Mouse (Mus musculus) myocyte (in vitro differentiated cells): ENCODE data around the gene Inpp5e. TPM values are rescaled to one million over a fixed set of nuclear protein-coding genes. Genes with fewer than 3 reads are reported as not detected.
A peak's percentile ranks its signal among the peaks of the same experiment; 100 is the strongest.

Experiments used
- H3K27me3 ChIP-seq: one replicate; pipeline ENCODE4 v1.6.1; 2011; ENCODE audit not compliant: control insufficient read depth, insufficient read depth, insufficient read length
- H3K36me3 ChIP-seq: one replicate; pipeline ENCODE4 v1.6.1; 2011; ENCODE audit not compliant: control insufficient read depth, insufficient read depth
- H3K4me2 ChIP-seq: one replicate; pipeline ENCODE4 v1.6.1; 2011; ENCODE audit warnings: low read depth, control low read depth
- H3K4me3 ChIP-seq: one replicate; pipeline ENCODE4 v1.5.1; 2011; ENCODE audit warnings: mild to moderate bottlenecking, control low read depth, moderate library complexity
- H3K79me2 ChIP-seq: one replicate; pipeline ENCODE4 v1.6.1; 2011; ENCODE audit not compliant: control insufficient read depth, insufficient read depth
- H3ac ChIP-seq: one replicate; pipeline ENCODE4 v1.6.1; 2011; ENCODE audit not compliant: control insufficient read depth, insufficient read length
- CEBPB ChIP-seq: IDR thresholded peaks from 2 replicates; pipeline ENCODE4 v1.6.1; 2011; ENCODE audit warnings: mild to moderate bottlenecking, moderate library complexity; ENCODE audit not compliant: poor library complexity, insufficient read depth, severe bottlenecking
- E2F4 ChIP-seq: IDR thresholded peaks from one replicate; pipeline ENCODE4 v1.6.1; 2011; ENCODE audit warnings: mild to moderate bottlenecking, control low read depth, moderate library complexity; ENCODE audit not compliant: insufficient read depth
- MAX ChIP-seq: IDR thresholded peaks from one replicate; pipeline ENCODE4 v1.6.1; 2011; ENCODE audit warnings: low read depth, mild to moderate bottlenecking, control low read depth
- MYOD1 ChIP-seq, 3 experiments: IDR thresholded peaks; one replicate each; pipeline ENCODE4 v1.6.1; 2011; ENCODE audit warnings: control low read depth in 2 of 3, low read depth in 2 of 3, mild to moderate bottlenecking in 2 of 3, moderate library complexity in 1 of 3; ENCODE audit not compliant: insufficient read length in 2 of 3, control insufficient read depth in 1 of 3
- MYOG ChIP-seq, 3 experiments: IDR thresholded peaks; one replicate each; pipeline ENCODE4 v1.6.1; 2011; ENCODE audit warnings: control low read depth in 2 of 3, low read depth in 2 of 3, mild to moderate bottlenecking in 2 of 3; ENCODE audit not compliant: insufficient read length in 2 of 3, control insufficient read depth in 1 of 3, insufficient read depth in 1 of 3
- POLR2A ChIP-seq: IDR thresholded peaks from one replicate; pipeline ENCODE4 v1.6.1; 2011; ENCODE audit warnings: low read depth, mild to moderate bottlenecking, control low read depth, moderate library complexity; ENCODE audit not compliant: insufficient read length
- POLR2AphosphoS2 ChIP-seq: IDR thresholded peaks from one replicate; pipeline ENCODE4 v1.6.1; 2011; ENCODE audit warnings: low read depth, control low read depth; ENCODE audit not compliant: insufficient read length
- REST ChIP-seq: IDR thresholded peaks from one replicate; pipeline ENCODE4 v1.6.1; 2011; ENCODE audit warnings: mild to moderate bottlenecking, control low read depth, moderate library complexity; ENCODE audit not compliant: insufficient read depth, insufficient read length
- SRF ChIP-seq: IDR thresholded peaks from one replicate; pipeline ENCODE4 v1.6.1; 2011; ENCODE audit warnings: low read depth; ENCODE audit not compliant: control insufficient read depth, insufficient read length
- TCF12 ChIP-seq: IDR thresholded peaks from one replicate; pipeline ENCODE4 v1.6.1; 2011; ENCODE audit warnings: mild to moderate bottlenecking, control low read depth; ENCODE audit not compliant: poor library complexity, insufficient read depth, severe bottlenecking
- TCF3 ChIP-seq: IDR thresholded peaks from one replicate; pipeline ENCODE4 v1.6.1; 2011; ENCODE audit warnings: low read depth, control low read depth; ENCODE audit not compliant: insufficient read length
- USF1 ChIP-seq: IDR thresholded peaks from one replicate; pipeline ENCODE4 v1.6.1; 2011; ENCODE audit warnings: low read depth, mild to moderate bottlenecking, control low read depth, moderate library complexity
- polyA plus RNA-seq: library from polyadenylated mRNA; unstranded; fragments of >200 nt; fragmentation: generic; extraction: Trizol; gene quantifications from one replicate; pipeline ENCODE4 v1.2.1, GENCODE M21; 2012; ENCODE audit warnings: missing spikeins

Gene Inpp5e
- polyA plus RNA-seq, 1 experiment: 9.3 TPM

DNA sequence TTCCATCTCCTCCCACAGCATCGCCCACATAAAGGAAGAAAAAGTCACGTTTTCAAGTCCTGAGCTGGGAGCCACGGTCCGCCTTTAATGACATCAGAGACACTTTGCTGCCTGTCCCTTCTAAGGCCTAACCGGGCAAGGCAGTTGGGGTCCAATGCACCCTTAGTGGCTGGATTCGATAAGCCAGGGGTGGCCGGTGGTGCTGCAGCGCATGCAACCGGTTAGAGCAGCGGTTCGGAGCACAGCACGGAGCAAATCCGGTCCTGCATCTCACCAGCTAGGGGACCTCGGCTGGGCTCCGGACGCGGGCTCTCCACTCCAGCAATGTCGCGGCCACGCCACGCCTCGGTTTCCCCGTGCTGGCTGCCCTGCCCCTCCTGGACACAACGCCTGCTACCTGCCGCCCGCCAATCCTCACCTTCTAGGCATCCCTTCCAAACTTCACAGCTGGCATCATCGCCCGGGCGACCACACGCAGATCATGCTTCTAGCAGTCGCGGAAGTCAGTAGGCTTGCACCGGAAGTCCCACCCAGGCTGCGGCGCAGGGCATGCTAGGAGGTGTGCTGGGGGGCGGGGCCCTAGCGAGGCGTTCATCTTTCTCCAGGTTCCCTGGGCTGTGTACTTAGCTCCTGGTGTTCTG, 28.8 kb downstream of the Inpp5e start, which contains the start of gene Snapc4:
Gene Snapc4, minus strand, starts transcription at position 523 of the 641 bp plus-strand sequence.
- Histone ChIP-seq H3K4me3 (peak within 1 kb of the TSS; percentile 84), H3K79me2 (peaks cover 15% of the 10 kb centered on the region), H3K36me3 (peaks cover 26% of the 10 kb centered on the region), H3ac (peak within 1 kb of the TSS; percentile 54), H3K4me2 (peak within 1 kb of the TSS; percentile 99), H3K27me3 (no peaks in the 10 kb centered on the region)
- TF ChIP-seq REST: no peak
- TF ChIP-seq MAX: no peak
- TF ChIP-seq USF1: no peak
- peak in 1 of 3 experiments; percentile 7 for TF ChIP-seq MYOG (IDR thresholded peaks at IDR 0.05; ENCODE audit: control insufficient read depth in 1 of 3, insufficient read depth in 1 of 3, insufficient read length in 2 of 3, low read depth in 2 of 3)
- TF ChIP-seq TCF3: no peak
- TF ChIP-seq TCF12: no peak
- no peak for TF ChIP-seq E2F4
- TF ChIP-seq POLR2AphosphoS2: peak; percentile 84
- TF ChIP-seq CEBPB: no peak
- peak; percentile 90 for TF ChIP-seq POLR2A
- peak in 1 of 3 experiments; percentile 5 for TF ChIP-seq MYOD1 (IDR thresholded peaks at IDR 0.05; ENCODE audit: control insufficient read depth in 1 of 3, insufficient read length in 2 of 3, low read depth in 2 of 3)
- peak; percentile 20 for TF ChIP-seq SRF

DNA sequence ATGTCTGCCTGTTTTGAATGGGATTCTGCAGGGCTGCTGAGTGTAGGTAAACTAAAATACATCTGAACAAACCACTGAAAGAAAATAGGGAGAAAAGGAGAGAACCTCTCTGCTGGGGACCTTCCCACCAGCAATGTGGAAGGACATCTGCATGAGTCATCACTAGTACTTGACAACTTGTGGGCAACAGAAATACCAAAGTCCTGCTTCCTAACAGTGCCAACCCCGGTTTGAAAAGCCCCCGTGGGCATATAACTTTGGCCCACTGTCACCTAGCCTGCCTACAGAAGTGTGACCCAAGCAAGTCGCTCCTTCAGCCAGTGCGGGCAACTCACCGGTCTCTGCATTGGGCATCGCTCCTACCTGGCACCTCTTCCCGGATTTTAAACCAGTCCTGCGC, 36.6 kb downstream of the Inpp5e start:
- no peak overlapping the region for H3K4me2 ChIP-seq
- TF ChIP-seq TCF12 (no peak), E2F4 (no peak), SRF (no peak)
- H3K4me3 ChIP-seq: no peak overlapping the region
- no peak overlapping the region for H3ac ChIP-seq
- no peaks in the 10 kb centered on the region for H3K27me3 ChIP-seq
- H3K79me2 ChIP-seq: no peaks in the 10 kb centered on the region
- H3K36me3 ChIP-seq: peaks cover 46% of the 10 kb centered on the region

DNA sequence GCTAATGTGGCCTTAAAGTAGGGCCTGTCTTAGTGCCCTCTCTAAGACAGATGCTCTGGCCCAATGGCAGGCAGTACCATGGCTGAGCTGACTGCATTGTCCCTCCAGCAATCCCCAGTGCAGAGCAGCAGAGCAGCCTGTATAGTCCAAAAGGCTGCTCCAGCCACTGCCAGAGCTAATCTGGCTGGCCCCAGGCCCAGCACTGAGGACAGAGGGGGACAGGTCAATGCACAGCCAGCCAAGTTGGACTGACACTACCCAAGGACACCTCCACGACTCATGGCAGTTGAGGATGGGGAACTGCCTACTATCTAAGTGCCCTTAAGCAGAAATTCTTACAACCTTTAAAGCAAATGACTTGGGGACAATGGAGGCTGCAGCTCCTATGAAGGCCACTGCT, 40.4 kb downstream of the Inpp5e start:
- Histone ChIP-seq H3ac (no peak overlapping the region), H3K4me3 (no peak overlapping the region), H3K36me3 (peaks cover 34% of the 10 kb centered on the region), H3K79me2 (no peaks in the 10 kb centered on the region), H3K27me3 (no peaks in the 10 kb centered on the region), H3K4me2 (no peak overlapping the region)
- TF ChIP-seq REST: no peak
- no peak for TF ChIP-seq POLR2AphosphoS2

DNA sequence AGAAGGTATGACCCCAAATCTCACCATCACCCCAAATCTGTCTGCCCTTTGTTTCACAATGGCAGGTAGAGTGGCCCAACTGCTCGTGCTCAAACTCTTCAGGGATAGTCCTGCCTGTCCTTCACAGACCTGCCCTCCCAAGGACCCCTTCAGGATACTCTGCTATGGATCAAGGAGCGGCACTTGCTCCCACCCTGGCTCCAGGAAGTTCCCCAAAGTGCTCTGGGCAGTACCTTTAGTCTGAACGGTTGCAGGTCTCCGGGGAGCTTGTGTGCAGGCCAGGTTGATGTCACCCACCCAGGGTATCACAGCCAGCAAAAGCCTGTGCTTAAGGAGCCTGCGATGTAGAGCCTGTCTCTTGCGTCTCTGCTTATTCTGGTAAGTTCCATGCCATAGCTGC, 41.1 kb downstream of the Inpp5e start:
- H3ac ChIP-seq: no peak overlapping the region
- no peak overlapping the region for H3K4me2 ChIP-seq
- H3K4me3 ChIP-seq: no peak overlapping the region
- no peaks in the 10 kb centered on the region for H3K79me2 ChIP-seq
- peaks cover 31% of the 10 kb centered on the region for H3K36me3 ChIP-seq
- TF ChIP-seq POLR2A (no peak), USF1 (no peak), E2F4 (no peak), TCF3 (no peak)
- H3K27me3 ChIP-seq: no peaks in the 10 kb centered on the region

DNA sequence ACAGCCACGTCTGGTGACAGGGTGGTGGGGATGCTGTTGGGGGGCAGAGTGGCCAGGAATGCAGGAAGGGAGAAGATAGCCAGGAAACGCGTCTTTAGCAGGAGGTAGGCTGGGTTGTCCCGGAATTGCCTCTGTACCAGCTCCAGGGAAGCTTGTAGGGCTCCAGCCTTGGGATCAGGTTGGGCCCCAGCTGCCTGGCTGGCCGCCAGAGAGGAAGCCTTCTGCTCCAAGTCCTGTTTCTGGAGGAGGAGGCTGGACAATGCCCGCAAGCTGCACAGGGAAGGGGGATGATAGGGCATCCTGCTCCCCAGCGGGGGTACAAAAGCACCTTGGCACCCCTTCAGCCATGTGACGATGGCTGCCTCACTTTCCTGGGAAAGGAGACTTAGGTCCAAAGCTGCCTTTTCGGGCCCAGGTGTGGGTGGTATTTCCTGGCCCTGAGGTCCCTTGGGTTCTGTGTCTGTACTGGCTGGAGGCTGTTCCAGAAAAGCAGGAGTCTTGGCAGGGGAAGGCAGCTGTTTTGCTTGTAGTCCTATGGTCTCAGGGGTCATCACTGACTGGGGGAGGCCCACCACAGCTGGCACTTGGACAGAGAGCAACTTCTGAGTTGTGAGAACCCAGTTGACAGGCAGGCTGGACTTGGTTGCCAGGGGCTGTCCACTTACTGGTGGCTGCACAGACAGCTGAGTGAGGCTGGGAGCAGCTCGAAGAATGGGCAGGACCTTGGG, 44.1 kb downstream of the Inpp5e start:
- Histone ChIP-seq H3K27me3 (no peaks in the 10 kb centered on the region), H3K4me3 (no peak overlapping the region), H3ac (no peak overlapping the region), H3K4me2 (no peak overlapping the region), H3K36me3 (peaks cover 15% of the 10 kb centered on the region), H3K79me2 (no peaks in the 10 kb centered on the region)
- TF ChIP-seq E2F4 (no peak), POLR2A (no peak), REST (no peak), CEBPB (no peak), USF1 (no peak), POLR2AphosphoS2 (peak; percentile 0), MAX (no peak), MYOD1 (IDR thresholded peaks at IDR 0.05; ENCODE audit: control insufficient read depth in 1 of 3, insufficient read length in 2 of 3, low read depth in 2 of 3) (no peak)
